Mouse (Mus musculus): ENCODE measurements around the gene Cacul1. TPM values are rescaled to one million over a fixed set of nuclear protein-coding genes. Genes with fewer than 3 reads are reported as not detected.

Cacul1 gene
- total and polyA plus RNA-seq, 3 experiments, result 48.6 to 113 (median 53.5) TPM

DNA sequence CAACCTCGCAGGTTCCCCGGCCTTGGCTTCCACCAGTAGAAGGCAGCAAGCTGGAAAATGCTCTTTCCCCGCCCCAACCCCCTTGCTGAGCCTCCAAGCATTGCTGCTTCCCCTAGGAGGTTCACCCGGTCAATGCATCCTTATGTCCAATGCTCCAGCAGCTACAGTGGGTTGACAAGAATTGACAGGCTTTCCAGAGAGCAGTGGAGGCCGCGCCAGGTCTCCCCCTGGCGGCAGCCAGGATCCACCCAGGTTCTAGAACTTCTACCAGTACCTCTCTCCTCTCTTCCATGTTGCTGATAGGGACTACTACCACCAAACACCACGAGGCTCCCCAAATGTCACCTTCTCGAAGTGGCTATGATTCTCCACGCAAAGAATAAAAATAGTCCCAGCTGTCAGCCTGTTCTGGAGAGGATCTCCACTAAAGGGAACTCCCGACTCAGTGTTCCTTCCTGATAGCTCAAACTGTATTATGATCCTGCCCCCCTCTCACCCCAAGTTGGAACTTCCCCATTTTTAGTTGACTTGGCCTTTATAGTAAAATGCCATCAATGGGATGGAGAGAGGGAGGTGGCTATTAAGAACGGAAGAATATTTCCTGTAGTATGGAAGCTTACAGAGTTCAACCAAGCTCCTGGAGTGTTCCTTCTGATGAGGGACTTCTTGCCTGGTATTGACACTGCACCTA, 30.8 kb upstream of the Cacul1 start:
- Histone ChIP-seq H3K4me3 (ENCODE audit: control insufficient read depth in 1 of 2, insufficient read depth in 1 of 2, low read depth in 2 of 2, low read length in 2 of 2) (no peak overlapping the region), H3K9ac (ENCODE audit: control insufficient read depth, low read depth, low read length, poor library complexity, severe bottlenecking) (no peak overlapping the region), H3K9me3 (replicated peaks; ENCODE audit: insufficient read depth, low read length) (no peaks in the 10 kb centered on the region), H3K27ac (ENCODE audit: control insufficient read depth, low read depth, low read length) (no peak overlapping the region), H3K36me3 (ENCODE audit: control insufficient read depth in 1 of 2, insufficient read depth in 2 of 2, low read length in 2 of 2) (no peaks in the 10 kb centered on the region), H3K4me1 (ENCODE audit: control insufficient read depth in 1 of 2, insufficient read depth in 2 of 2, low read length in 2 of 2) (peaks cover 0 to 2% of the 10 kb centered on the region in 2 experiments; a peak in 1 of 4 replicates), H3K79me2 (ENCODE audit: control insufficient read depth, insufficient read depth, low read length, poor library complexity) (no peaks in the 10 kb centered on the region), H3K27me3 (ENCODE audit: control insufficient read depth in 1 of 2, insufficient read depth in 2 of 2, low read length in 2 of 2) (no peaks in the 10 kb centered on the region)
- peak; percentile 41 for DNase-seq (ENCODE audit: low read depth, low spot score)
- TF ChIP-seq UBTF (IDR thresholded peaks at IDR 0.05; ENCODE audit: borderline replicate concordance, insufficient read depth, low read depth, low read length) (no peak), TAL1 (IDR thresholded peaks at IDR 0.05; ENCODE audit: low read length) (no peak), CTCF (IDR thresholded peaks at IDR 0.05 in 2 of 3, conservative IDR thresholded peaks at IDR 0.05 in 1 of 3; ENCODE audit: control insufficient read depth in 1 of 3, insufficient read depth in 1 of 3, low read depth in 2 of 3, low read length in 3 of 3, poor library complexity in 1 of 3, severe bottlenecking in 1 of 3) (peak in 1 of 3 experiments; percentile 25; a peak in 3 of 6 replicates), ELF1 (IDR thresholded peaks at IDR 0.05; ENCODE audit: low read depth, low read length) (no peak), ZC3H11A (IDR thresholded peaks at IDR 0.05; ENCODE audit: low read depth, low read length) (no peak)

DNA sequence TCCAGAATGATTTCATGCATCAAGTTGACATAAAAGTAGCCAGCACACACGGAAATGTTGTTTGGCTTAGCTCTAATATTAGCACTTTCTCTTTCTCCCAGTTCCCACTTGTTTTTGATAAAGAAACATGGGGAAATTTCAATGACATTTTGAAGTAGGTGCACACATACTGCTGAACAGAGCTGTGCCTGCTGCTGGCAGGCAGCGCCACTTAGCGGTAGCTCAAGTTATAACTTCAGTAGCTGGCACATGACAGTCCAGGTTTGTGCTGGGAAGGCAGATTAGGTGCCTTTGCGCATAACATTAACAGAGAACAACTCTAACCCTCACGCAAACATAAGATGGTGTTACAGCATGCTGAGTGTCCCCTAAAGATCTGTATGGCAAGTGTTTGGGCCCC, 27.9 kb upstream of the Cacul1 start:
- TF ChIP-seq RAD21 (IDR thresholded peaks at IDR 0.05; ENCODE audit: low read depth, low read length) (peak; percentile 92), JUND (IDR thresholded peaks at IDR 0.05; ENCODE audit: low read depth, low read length) (no peak), ZC3H11A (IDR thresholded peaks at IDR 0.05; ENCODE audit: low read depth, low read length) (peak; percentile 64; the same call in 1 of the 2 replicates), HCFC1 (IDR thresholded peaks at IDR 0.05; ENCODE audit: low read depth, low read length) (no peak), MYC (IDR thresholded peaks at IDR 0.05; ENCODE audit: low read depth, low read length) (0 out of 2 replicates have a peak, but pooled peaks have one; percentile 38), CTCF (IDR thresholded peaks at IDR 0.05 in 2 of 3, conservative IDR thresholded peaks at IDR 0.05 in 1 of 3; ENCODE audit: control insufficient read depth in 1 of 3, insufficient read depth in 1 of 3, low read depth in 2 of 3, low read length in 3 of 3, poor library complexity in 1 of 3, severe bottlenecking in 1 of 3) (peak; percentile 88 to 97 (median 96)), SMC3 (IDR thresholded peaks at IDR 0.05; ENCODE audit: low read depth, low read length) (peak; percentile 72)
- Histone ChIP-seq H3K79me2 (ENCODE audit: control insufficient read depth, insufficient read depth, low read length, poor library complexity) (no peaks in the 10 kb centered on the region), H3K9me3 (replicated peaks; ENCODE audit: insufficient read depth, low read length) (no peaks in the 10 kb centered on the region), H3K4me3 (ENCODE audit: control insufficient read depth in 1 of 2, insufficient read depth in 1 of 2, low read depth in 2 of 2, low read length in 2 of 2) (no peak overlapping the region), H3K27ac (ENCODE audit: control insufficient read depth, low read depth, low read length) (no peak overlapping the region), H3K27me3 (ENCODE audit: control insufficient read depth in 1 of 2, insufficient read depth in 2 of 2, low read length in 2 of 2) (no peaks in the 10 kb centered on the region), H3K36me3 (ENCODE audit: control insufficient read depth in 1 of 2, insufficient read depth in 2 of 2, low read length in 2 of 2) (no peaks in the 10 kb centered on the region), H3K4me1 (ENCODE audit: control insufficient read depth in 1 of 2, insufficient read depth in 2 of 2, low read length in 2 of 2) (no peaks in the 10 kb centered on the region), H3K9ac (ENCODE audit: control insufficient read depth, low read depth, low read length, poor library complexity, severe bottlenecking) (no peak overlapping the region)
- peak; percentile 77 for DNase-seq (ENCODE audit: low read depth, low spot score)

GRCm38 (mm10) chr19:60603586-60603985, 22.8 kb upstream of the Cacul1 start:
- no peak overlapping the region for H3K27ac ChIP-seq (ENCODE audit: control insufficient read depth, low read depth, low read length)
- no peaks in the 10 kb centered on the region for H3K27me3 ChIP-seq (ENCODE audit: control insufficient read depth in 1 of 2, insufficient read depth in 2 of 2, low read length in 2 of 2)
- H3K36me3 ChIP-seq (ENCODE audit: control insufficient read depth in 1 of 2, insufficient read depth in 2 of 2, low read length in 2 of 2), result no peaks in the 10 kb centered on the region
- no peak for DNase-seq (ENCODE audit: low read depth, low spot score)
- H3K9me3 ChIP-seq (replicated peaks; ENCODE audit: insufficient read depth, low read length), result no peaks in the 10 kb centered on the region
- no peaks in the 10 kb centered on the region for H3K79me2 ChIP-seq (ENCODE audit: control insufficient read depth, insufficient read depth, low read length, poor library complexity)
- H3K4me1 ChIP-seq (ENCODE audit: control insufficient read depth in 1 of 2, insufficient read depth in 2 of 2, low read length in 2 of 2), result no peaks in the 10 kb centered on the region
- no peak overlapping the region for H3K4me3 ChIP-seq (ENCODE audit: control insufficient read depth in 1 of 2, insufficient read depth in 1 of 2, low read depth in 2 of 2, low read length in 2 of 2)
- no peak overlapping the region for H3K9ac ChIP-seq (ENCODE audit: control insufficient read depth, low read depth, low read length, poor library complexity, severe bottlenecking)
- TF ChIP-seq SMC3 (IDR thresholded peaks at IDR 0.05; ENCODE audit: low read depth, low read length) (no peak), MAZ (IDR thresholded peaks at IDR 0.05; ENCODE audit: low read depth, low read length) (no peak), USF2 (IDR thresholded peaks at IDR 0.05; ENCODE audit: borderline replicate concordance in 1 of 2, insufficient read depth in 1 of 2, low read depth in 1 of 2, low read length in 2 of 2) (no peak), EP300 (IDR thresholded peaks at IDR 0.05; ENCODE audit: low read depth in 1 of 2, low read length in 2 of 2) (no peak), NELFE (IDR thresholded peaks at IDR 0.05; ENCODE audit: low read depth, low read length) (no peak), RCOR1 (IDR thresholded peaks at IDR 0.05; ENCODE audit: low read depth, low read length) (no peak), ZMIZ1 (IDR thresholded peaks at IDR 0.05; ENCODE audit: low read depth, low read length) (no peak), UBTF (IDR thresholded peaks at IDR 0.05; ENCODE audit: borderline replicate concordance, insufficient read depth, low read depth, low read length) (no peak), KAT2A (conservative IDR thresholded peaks at IDR 0.05; ENCODE audit: low read depth, low read length) (no peak), ETS1 (IDR thresholded peaks at IDR 0.05; ENCODE audit: low read depth, low read length) (no peak), MYC (IDR thresholded peaks at IDR 0.05; ENCODE audit: low read depth, low read length) (no peak), RAD21 (IDR thresholded peaks at IDR 0.05; ENCODE audit: low read depth, low read length) (no peak), POLR2AphosphoS2 (IDR thresholded peaks at IDR 0.05; ENCODE audit: low read length) (no peak), ZKSCAN1 (IDR thresholded peaks at IDR 0.05; ENCODE audit: low read depth, low read length) (no peak), ELF1 (IDR thresholded peaks at IDR 0.05; ENCODE audit: low read depth, low read length) (no peak), JUND (IDR thresholded peaks at IDR 0.05; ENCODE audit: low read depth, low read length) (no peak), BHLHE40 (IDR thresholded peaks at IDR 0.05; ENCODE audit: borderline replicate concordance, low read depth, low read length) (no peak), ZNF384 (IDR thresholded peaks at IDR 0.05; ENCODE audit: low read depth, low read length) (no peak)

Measured in MEL (cell line).